Mouse (Mus musculus) heart, embryonic 16.5 days (tissue): ENCODE data around the gene Hras. TPM values are rescaled to one million over a fixed set of nuclear protein-coding genes. Genes with fewer than 3 reads are reported as not detected.
A peak's percentile ranks its signal among the peaks of the same experiment; 100 is the strongest.

Source experiments
- ATAC-seq: fragments of 200-750 bp; cut with Nextera tagmentation; replicated peaks from 2 replicates; pipeline ENCODE4 v1.8.0; 2017; ENCODE audit warnings: moderate number of reproducible peaks; ENCODE audit not compliant: insufficient read depth, low FRiP score; ENCODE audit errors: extremely low read depth
- H3K27ac ChIP-seq: fragments of 300-500 bp; sonication (generic); 2 replicates; pipeline ENCODE4 v1.5.1; 2014; ENCODE audit warnings: mild to moderate bottlenecking, low read length, control low read depth, moderate library complexity
- H3K27me3 ChIP-seq: fragments of 300-500 bp; sonication (generic); 2 replicates; pipeline ENCODE4 v1.6.1; 2014; ENCODE audit warnings: low read length, mixed read lengths; ENCODE audit not compliant: control insufficient read depth, insufficient read depth
- H3K36me3 ChIP-seq: fragments of 300-500 bp; sonication (generic); 2 replicates; pipeline ENCODE4 v1.6.1; 2014; ENCODE audit not compliant: control insufficient read depth, insufficient read depth
- H3K4me1 ChIP-seq: fragments of 300-500 bp; sonication (generic); 2 replicates; pipeline ENCODE4 v1.6.1; 2014; ENCODE audit warnings: low read length, mixed read lengths; ENCODE audit not compliant: control insufficient read depth, insufficient read depth
- H3K4me2 ChIP-seq: fragments of 300-500 bp; sonication (generic); 2 replicates; pipeline ENCODE4 v1.6.1; 2014; ENCODE audit warnings: low read depth, mild to moderate bottlenecking, control low read depth, low read length
- H3K4me3 ChIP-seq: fragments of 300-500 bp; sonication (generic); 2 replicates; pipeline ENCODE4 v1.5.1; 2014; ENCODE audit warnings: mild to moderate bottlenecking, control low read depth, low read length
- H3K9ac ChIP-seq: fragments of 300-500 bp; sonication (generic); 2 replicates; pipeline ENCODE4 v1.6.1; 2014; ENCODE audit warnings: low read length, control low read depth
- H3K9me3 ChIP-seq: fragments of 300-500 bp; sonication (generic); replicated peaks from 2 replicates; pipeline ENCODE4 v1.6.1; 2016; ENCODE audit warnings: low read length; ENCODE audit not compliant: control insufficient read depth
- WGBS: fragments of 180-500 bp; shearing (Covaris S2); extraction: QIAGEN DNeasy Blood & Tissue Kit; methylation state at CpG from one replicate; pipeline ENCODE4 v1.1.7; 2014; 5-methylcytosine and 5-hydroxymethylcytosine counted together
- polyA plus RNA-seq: library from polyadenylated mRNA; unstranded; fragments of >200 nt; fragmentation: Nextera tagmentation; extraction: Ambion mirVana; gene quantifications from 2 replicates; pipeline ENCODE4 v1.2.1, GENCODE M21; 2015

Gene Hras
- polyA plus RNA-seq, 1 experiment from 2014 or later: 59.5 TPM

- Histone ChIP-seq H3K9ac (peak within 1 kb of the TSS; percentile 77), H3K27me3 (no peaks in the 10 kb centered on the region), H3K4me3 (peak within 1 kb of the TSS; percentile 61), H3K27ac (peak within 1 kb of the TSS; percentile 96), H3K4me2 (peak within 1 kb of the TSS; percentile 69), H3K4me1 (peaks cover 24% of the 10 kb centered on the region), H3K36me3 (no peaks in the 10 kb centered on the region), H3K9me3 (no peaks in the 10 kb centered on the region)
- 3% methylated on average over 55 of the region's 55 CpGs for WGBS
- peak; percentile 97 for ATAC-seq
Observed at GRCm38 (mm10) chr7:141172116-141173006, 21.4 kb downstream of the Hras start, which contains the start of gene Rnh1. Rnh1 (minus strand) TSS chr7:141172857.

- no peak for ATAC-seq
- Histone ChIP-seq H3K9me3 (no peaks in the 10 kb centered on the region), H3K36me3 (no peaks in the 10 kb centered on the region), H3K27me3 (no peaks in the 10 kb centered on the region), H3K4me2 (no peak overlapping the region), H3K9ac (no peak overlapping the region), H3K4me3 (no peak overlapping the region), H3K27ac (no peak overlapping the region), H3K4me1 (peaks cover 22% of the 10 kb centered on the region)
Observed at GRCm38 (mm10) chr7:141169866-141170265, 23.9 kb downstream of the Hras start.

- Histone ChIP-seq H3K9ac (no peak overlapping the region; the same call in 1 of the 2 replicates), H3K9me3 (no peaks in the 10 kb centered on the region), H3K4me1 (peaks cover 22% of the 10 kb centered on the region), H3K27me3 (no peaks in the 10 kb centered on the region), H3K36me3 (no peaks in the 10 kb centered on the region), H3K27ac (no peak overlapping the region), H3K4me2 (no peak overlapping the region), H3K4me3 (no peak overlapping the region)
- WGBS: 55% methylated on average over 1 of the region's 1 CpGs
- ATAC-seq: no peak
Observed at GRCm38 (mm10) chr7:141169300-141169699, 24.5 kb downstream of the Hras start.

- 2% methylated on average over 22 of the region's 22 CpGs for WGBS
- H3K36me3 ChIP-seq: 0 out of 2 replicates have a peak, but pooled peaks cover 2% of the 10 kb centered on the region
- H3K4me3 ChIP-seq: peak overlapping the region; percentile 58
- peaks cover 22% of the 10 kb centered on the region for H3K4me1 ChIP-seq
- no peaks in the 10 kb centered on the region for H3K27me3 ChIP-seq
- H3K27ac ChIP-seq: peak overlapping the region; percentile 37
- peak overlapping the region; percentile 63 for H3K4me2 ChIP-seq
- ATAC-seq: 0 out of 2 replicates have a peak, but pooled peaks have one; percentile 7
- no peaks in the 10 kb centered on the region for H3K9me3 ChIP-seq
- peak overlapping the region; percentile 73 for H3K9ac ChIP-seq
Observed at GRCm38 (mm10) chr7:141168518-141168953, 25.3 kb downstream of the Hras start.

- Histone ChIP-seq H3K4me3 (peak overlapping the region; percentile 58), H3K9me3 (no peaks in the 10 kb centered on the region), H3K27me3 (no peaks in the 10 kb centered on the region), H3K4me1 (peaks cover 18% of the 10 kb centered on the region), H3K27ac (peak overlapping the region; percentile 37), H3K4me2 (peak overlapping the region; percentile 63), H3K9ac (peak overlapping the region; percentile 73), H3K36me3 (peaks cover 4% of the 10 kb centered on the region)
- no peak for ATAC-seq
- 16% methylated on average over 7 of the region's 7 CpGs for WGBS
Observed at GRCm38 (mm10) chr7:141167901-141168517, 25.8 kb downstream of the Hras start.

- H3K9ac ChIP-seq: no peak overlapping the region
- H3K4me1 ChIP-seq: peaks cover 16% of the 10 kb centered on the region
- H3K27me3 ChIP-seq: no peaks in the 10 kb centered on the region
- ATAC-seq: no peak
- no peak overlapping the region for H3K4me2 ChIP-seq
- no peaks in the 10 kb centered on the region for H3K9me3 ChIP-seq
- 75% methylated on average over 6 of the region's 6 CpGs for WGBS
- H3K36me3 ChIP-seq: peaks cover 31% of the 10 kb centered on the region
- no peak overlapping the region for H3K4me3 ChIP-seq
- no peak overlapping the region for H3K27ac ChIP-seq
Observed at GRCm38 (mm10) chr7:141164850-141165249, 29.0 kb downstream of the Hras start.

GRCm38 (mm10) chr7:141164397-141164796 lies 29.4 kb downstream of the Hras start:
- no peak for ATAC-seq
- H3K4me1 ChIP-seq: peaks cover 14% of the 10 kb centered on the region
- H3K4me3 ChIP-seq: no peak overlapping the region
- H3K27ac ChIP-seq: no peak overlapping the region
- no peaks in the 10 kb centered on the region for H3K9me3 ChIP-seq
- WGBS: 85% methylated on average over 7 of the region's 7 CpGs
- H3K27me3 ChIP-seq: no peaks in the 10 kb centered on the region
- H3K4me2 ChIP-seq: no peak overlapping the region
- H3K9ac ChIP-seq: no peak overlapping the region
- peaks cover 35% of the 10 kb centered on the region for H3K36me3 ChIP-seq

- Histone ChIP-seq H3K27me3 (no peaks in the 10 kb centered on the region), H3K9ac (no peak overlapping the region), H3K36me3 (peaks cover 27% of the 10 kb centered on the region), H3K4me2 (no peak overlapping the region), H3K4me1 (no peaks in the 10 kb centered on the region), H3K9me3 (peaks cover 3% of the 10 kb centered on the region; the same call in 1 of the 2 replicates), H3K27ac (no peak overlapping the region), H3K4me3 (no peak overlapping the region)
- WGBS: 73% methylated on average over 9 of the region's 9 CpGs
- no peak for ATAC-seq
Observed at GRCm38 (mm10) chr7:141155362-141155761, 38.4 kb downstream of the Hras start.

GRCm38 (mm10) chr7:141148639-141149038 lies 45.2 kb downstream of the Hras start:
- Histone ChIP-seq H3K27me3 (no peaks in the 10 kb centered on the region), H3K9me3 (no peaks in the 10 kb centered on the region), H3K27ac (no peak overlapping the region), H3K9ac (no peak overlapping the region), H3K4me3 (no peak overlapping the region), H3K4me2 (no peak overlapping the region), H3K4me1 (no peaks in the 10 kb centered on the region), H3K36me3 (peaks cover 13% of the 10 kb centered on the region)
- no peak for ATAC-seq
- WGBS: 74% methylated on average over 4 of the region's 4 CpGs
